Mouse (Mus musculus) E14TG2a.4 (cell line): ENCODE measurements around the gene Bpifb6.

Experiments used
- CTCF ChIP-seq: conservative IDR thresholded peaks from 2 replicates; pipeline ENCODE4 v1.5.1; 2014; ENCODE audit warnings: low read length
- POU5F1 ChIP-seq: IDR thresholded peaks from 2 replicates; pipeline ENCODE4 v1.6.1; 2014; ENCODE audit warnings: low read length, borderline replicate concordance

- TF ChIP-seq CTCF (no peak), POU5F1 (no peak)
These were observed 29.2 kb upstream of the Bpifb6 start, which contains the start of gene Sun5 for GRCm38 (mm10) chr2:153870984-153871383.
